Mouse (Mus musculus): ENCODE data around the gene Zar1l.
"Not testable (repeated sequence)": the region's sequence is repeated elsewhere in the genome, so short reads cannot be mapped to it uniquely, and the experiment has no call there.

The Zar1l gene

DNA sequence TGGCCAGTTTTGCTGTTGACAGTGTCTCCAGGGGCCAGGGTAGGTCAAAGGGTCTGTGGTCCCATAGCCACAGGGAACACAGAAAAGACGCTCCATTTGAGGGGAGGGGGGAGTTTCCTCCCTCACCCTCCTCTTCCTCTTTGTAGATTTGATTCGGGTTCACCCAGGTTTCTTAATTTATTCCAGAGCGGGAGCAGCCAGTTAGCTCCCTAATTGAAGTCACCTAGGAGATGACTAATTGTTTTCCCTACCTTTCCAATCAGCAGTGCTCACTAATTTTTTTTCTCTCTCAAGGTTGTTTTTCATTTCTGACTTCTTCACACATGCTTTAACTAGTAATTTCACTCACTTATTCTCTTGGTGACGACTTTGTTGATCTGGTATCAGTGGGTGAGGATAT, at the start of gene Zar1l:
Gene Zar1l, minus strand, starts transcription at position 101 of the 400 bp plus-strand sequence.
- DNase-seq (ENCODE audit: low spot score in 2 of 2) = no peak

DNA sequence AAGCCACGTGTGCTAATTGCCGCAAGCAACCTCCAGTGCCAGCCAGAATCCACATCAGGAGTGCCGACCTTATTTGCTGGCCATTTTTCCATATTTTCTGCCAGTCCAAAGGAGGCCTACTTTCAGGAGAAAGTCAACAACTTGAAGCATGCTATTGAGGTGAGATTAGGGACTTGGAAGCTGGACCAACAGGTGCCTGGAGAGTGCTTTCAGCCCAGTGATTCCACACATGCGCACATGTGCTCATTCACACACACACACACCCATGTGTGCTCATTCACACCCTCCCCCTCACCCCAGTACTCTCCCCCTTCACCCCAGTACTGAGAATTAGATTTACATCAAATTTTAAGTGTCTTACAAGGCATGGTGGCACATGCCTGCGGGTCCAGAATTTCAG, 49.0 kb upstream of the Zar1l start:
- no peak for DNase-seq (ENCODE audit: low spot score in 2 of 2)

DNA sequence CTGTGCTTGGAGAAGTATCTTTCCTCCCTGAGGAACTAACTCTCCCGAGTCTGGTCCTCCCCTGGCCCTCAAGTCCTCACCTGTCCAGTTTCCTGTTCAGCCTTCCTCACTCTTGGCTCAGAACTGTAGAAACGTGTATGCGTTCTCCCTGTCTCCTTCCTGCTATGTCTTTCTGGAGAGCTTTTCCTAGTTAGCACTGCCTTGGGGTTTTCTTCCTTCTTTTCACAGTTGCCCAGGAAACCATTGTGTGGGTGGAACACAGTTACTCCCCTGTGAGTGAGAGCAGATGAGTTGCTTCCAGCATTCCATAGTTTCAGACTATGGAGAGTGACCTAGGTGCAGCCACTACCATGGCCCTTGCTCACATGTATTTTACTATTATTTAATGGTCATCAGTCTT, 48.3 kb upstream of the Zar1l start:
- DNase-seq (ENCODE audit: low spot score in 2 of 2) = no peak

DNA sequence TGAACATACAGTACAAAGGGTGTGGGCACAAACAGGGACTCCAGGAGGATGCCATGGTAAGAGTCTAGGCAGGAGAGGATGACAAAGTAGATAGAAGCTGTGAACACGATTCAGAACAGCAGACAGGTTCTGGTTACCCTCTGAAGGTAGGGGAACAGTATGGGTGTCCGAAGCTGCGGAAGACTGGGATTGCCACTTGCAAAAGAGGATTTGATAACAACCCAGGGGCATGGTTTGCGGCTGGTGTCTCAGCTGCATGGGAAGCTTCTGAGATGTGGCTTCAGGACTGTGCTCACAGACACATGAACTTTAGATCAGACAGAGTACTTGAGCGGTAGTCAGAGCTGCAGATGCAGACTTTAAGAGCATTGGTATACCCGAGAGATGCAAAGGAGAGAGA, 46.5 kb upstream of the Zar1l start:
- no peak for DNase-seq (ENCODE audit: low spot score in 2 of 2)

DNA sequence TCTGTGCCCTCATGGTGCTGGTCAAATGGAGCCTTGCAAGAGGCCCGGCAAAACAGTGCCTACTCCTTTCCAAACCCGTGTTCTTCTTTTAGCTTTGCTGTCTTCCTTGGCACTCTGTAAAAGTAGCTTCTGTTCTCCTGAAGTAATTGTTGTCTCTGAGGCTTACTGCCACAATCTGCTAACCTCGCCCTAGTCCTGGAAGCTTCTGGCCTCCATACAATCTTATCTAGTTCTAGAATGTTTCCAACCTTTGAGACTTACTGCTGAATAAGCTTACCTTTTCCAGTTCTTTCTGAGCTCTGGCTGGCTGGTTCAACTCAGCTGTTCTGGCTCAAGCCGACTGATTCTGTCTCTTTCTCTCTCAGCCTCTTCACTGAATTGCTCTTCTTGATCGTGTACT, 43.8 kb upstream of the Zar1l start:
- no peak for DNase-seq (ENCODE audit: low spot score in 2 of 2)

DNA sequence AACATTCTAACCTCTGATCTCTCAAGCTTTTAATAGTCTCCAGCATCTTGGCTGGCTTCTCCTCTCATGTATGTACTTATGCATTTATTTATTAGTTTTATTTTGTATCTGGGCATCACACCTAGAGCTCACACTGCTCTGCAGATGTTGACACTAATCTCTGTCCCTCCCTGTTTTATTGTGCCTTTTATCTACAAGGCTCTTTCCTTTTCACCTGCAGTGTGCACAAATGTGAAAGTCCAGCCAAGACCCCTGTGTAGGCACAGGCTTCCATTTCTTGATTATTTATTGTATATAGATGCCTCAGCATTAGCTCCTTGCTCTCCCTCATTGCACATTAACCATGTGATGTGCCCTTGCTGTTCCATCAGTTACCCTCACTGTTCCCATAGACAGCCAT, 43.4 kb upstream of the Zar1l start:
- DNase-seq (ENCODE audit: low spot score in 2 of 2) = no peak

DNA sequence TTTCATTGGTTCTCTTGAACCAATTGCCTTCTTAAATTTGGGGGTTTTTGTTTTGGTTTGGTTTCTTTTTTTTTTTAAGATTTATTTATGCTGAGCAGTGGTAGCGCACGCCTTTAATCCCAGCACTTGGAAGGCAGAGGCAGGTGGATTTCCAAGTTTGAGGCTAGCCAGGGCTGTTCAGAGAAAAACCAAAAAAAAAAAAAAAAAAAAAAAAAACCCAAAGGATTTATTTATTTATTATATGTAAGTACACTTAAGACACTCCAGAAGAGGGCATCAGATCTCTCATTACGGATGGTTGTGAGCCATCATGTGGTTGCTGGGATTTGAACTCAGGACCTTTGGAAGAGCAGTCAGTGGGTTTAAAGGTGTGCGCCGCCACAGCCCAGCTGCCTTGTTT, 42.9 kb upstream of the Zar1l start:
- DNase-seq (ENCODE audit: low spot score in 2 of 2) = no peak

DNA sequence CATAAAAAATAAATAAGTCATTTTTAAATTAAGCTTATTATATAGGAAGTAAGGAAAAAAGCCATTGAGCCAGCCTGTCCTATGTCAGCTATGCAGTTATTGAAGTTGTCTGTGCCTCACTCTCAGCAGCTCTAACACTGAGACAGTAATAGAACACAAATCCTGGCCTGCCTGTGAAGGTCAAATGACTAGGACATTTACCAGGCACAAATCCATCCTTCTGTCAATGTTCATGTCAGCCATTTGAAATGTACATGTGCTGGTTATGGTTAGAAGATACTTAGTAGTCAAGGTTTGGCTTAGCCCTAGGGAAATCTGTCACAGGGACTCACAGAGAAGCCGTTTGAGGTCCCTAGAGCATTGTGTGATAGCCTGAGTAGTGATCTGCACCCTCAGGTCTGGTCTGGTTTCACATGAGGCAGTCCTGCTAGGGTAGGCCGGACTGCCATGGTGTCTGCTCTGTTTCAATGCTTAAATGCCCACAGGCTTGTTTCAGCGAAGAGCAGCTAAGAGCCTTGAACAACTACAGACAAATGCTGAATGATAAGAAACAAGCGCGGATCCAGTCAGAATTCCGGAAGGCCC, 41.6 kb upstream of the Zar1l start:
- no peak for DNase-seq (ENCODE audit: low spot score in 2 of 2)

DNA sequence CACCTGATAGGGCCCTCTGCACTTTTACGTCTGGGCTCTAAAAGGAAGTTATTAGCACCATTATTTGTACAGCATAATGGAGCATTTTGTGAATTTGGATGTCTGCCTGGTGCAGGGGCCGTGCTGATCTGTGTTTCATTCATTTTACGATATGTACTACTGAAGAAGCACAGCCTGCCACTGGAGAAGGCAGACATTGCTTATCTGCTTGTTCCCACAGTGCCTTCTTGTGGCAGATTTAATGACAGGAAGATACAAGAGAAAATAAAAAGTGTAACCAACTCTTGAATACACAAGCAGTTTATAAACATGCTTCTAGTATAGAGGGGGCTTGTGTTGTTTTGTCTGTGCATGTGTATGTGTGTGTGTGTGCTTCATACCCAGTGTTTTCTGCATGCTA, 33.7 kb upstream of the Zar1l start:
- no peak for DNase-seq (ENCODE audit: low spot score in 2 of 2)

DNA sequence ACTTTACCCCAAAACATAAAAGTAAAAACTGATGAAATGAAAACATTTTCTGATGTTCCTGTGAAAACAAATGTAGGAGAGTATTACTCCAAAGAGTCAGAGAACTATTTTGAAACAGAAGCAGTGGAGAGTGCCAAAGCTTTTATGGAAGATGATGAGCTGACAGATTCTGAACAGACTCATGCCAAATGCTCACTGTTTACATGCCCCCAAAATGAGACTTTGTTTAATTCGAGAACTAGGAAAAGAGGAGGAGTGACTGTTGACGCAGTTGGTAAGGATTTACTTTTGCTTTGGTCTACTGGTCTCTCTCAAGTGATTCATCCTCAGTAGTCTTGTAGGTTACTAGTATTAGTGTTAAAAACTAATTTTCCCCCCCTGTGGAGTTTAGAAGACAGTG, 25.2 kb upstream of the Zar1l start:
- no peak for DNase-seq (ENCODE audit: low spot score in 2 of 2)

DNA sequence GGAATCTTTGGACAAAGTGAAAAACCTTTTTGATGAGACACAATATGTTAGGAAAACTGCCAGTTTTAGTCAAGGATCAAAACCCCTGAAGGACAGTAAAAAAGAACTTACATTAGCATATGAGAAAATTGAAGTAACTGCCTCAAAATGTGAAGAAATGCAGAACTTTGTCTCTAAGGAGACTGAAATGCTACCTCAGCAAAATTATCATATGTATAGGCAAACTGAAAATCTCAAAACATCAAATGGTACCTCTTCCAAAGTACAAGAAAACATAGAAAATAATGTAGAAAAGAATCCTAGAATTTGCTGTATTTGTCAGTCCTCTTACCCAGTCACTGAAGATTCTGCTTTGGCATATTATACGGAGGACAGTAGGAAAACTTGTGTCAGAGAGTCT, 23.3 kb upstream of the Zar1l start:
- no peak for DNase-seq (ENCODE audit: low spot score in 2 of 2)

DNA sequence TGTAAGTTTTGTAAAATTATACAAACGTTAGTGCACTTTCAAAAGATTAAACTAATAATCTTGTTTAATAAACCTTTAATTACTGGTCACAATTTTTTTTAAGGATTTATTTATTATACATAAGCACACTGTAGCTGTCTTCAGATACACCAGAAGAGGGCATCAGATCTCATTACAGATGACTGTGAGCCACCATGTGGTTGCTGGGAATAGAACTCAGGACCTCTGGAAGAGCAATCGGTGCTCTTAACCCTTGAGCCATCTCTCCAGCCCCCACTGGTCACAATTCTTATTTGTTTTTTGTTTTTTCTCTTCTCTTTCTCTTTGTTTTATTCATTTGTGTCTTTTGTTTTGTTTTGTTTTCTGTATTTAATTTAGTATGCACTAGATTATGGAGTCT, 7.3 kb upstream of the Zar1l start:
- no peak for DNase-seq (ENCODE audit: low spot score in 2 of 2)

DNA sequence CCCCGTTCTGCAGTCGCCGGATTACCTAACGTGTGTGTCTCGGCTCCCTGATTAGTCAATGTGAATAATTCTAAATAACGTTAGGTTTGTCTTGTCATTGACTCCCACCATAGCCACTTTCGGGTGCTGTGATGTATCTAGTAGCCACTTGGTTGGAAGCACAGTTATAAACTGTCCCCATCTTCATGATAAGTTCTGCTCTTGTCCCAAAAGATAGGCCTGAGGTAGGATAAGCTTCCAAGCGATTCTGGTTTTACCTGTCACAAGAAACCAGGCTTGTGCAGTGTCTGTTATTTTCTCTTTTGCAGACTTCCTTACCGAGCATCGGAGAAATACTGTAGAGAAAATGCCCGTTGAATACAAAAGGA, 4.9 kb upstream of the Zar1l start:
- DNase-seq (ENCODE audit: low spot score in 2 of 2) = no peak

DNA sequence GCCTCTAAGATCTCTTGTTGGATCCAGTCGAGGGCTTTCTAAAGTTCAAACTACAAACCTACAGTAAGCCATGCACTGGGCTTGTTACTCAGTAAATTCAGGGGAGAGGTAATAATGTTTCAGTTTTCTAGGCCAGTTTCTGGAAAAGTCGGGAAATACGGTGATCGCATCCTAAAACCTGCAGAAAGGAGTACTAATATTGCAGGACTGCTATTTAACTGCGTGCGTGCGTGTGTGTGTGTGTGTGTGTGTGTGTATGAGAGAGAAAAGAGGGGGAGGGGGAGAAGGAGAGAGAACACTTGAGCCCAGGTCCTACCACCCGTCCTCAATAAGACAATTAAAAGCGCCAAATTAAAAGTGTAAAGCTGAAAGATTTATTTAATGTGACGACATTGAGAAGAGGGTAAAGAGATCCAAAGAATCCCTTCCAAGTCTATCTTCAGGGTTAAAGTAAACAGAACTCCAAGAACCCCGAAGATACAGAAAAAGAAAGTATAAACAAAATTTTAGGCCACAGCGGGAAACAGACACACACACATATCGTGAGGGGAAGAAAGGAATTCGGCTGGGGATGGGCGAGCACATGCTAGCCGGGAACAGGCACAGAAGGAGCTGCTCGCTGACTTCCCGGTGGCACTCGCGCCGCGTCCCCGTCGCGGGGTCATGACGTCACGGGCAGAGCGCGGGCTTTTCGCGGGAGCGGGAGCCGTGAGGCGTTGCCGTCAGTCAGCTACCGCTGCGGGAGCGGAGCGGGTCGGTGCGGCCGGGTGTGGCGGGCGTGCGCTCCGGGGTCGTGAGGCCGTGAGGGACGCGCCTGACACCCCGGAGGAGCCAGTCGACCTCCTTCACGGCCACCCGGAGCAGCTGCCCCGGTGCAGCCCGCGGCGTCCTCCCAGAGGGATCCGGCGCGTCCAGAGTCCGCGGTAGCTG, 4.2 kb upstream of the Zar1l start, which contains the start of gene Brca2:
Gene Brca2, plus strand, starts transcription at position 694 of the 930 bp plus-strand sequence.
- DNase-seq (ENCODE audit: low spot score in 2 of 2) = peak; percentile 84 to 87

DNA sequence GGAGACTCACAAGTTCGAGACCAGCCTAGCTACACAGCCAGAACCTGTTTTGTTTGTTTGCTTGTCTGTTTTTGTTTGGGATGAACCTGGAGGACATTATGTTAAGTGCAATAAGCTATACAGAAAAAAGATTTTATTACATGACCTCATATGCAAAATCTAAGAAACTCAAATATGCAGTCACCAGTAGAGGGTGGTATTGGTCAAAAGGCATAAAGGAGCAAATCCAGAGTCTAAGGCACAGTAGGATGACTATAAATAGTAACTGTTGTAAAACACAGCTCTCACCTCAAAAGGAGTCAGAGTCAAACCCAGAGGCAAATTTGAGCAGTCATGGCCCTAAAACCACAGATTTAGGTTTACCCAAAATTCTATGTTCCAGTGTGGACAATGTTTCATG, 1.6 kb upstream of the Zar1l start:
- peak in 1 of 2 experiments; percentile 23 for DNase-seq (ENCODE audit: low spot score in 2 of 2)

DNA sequence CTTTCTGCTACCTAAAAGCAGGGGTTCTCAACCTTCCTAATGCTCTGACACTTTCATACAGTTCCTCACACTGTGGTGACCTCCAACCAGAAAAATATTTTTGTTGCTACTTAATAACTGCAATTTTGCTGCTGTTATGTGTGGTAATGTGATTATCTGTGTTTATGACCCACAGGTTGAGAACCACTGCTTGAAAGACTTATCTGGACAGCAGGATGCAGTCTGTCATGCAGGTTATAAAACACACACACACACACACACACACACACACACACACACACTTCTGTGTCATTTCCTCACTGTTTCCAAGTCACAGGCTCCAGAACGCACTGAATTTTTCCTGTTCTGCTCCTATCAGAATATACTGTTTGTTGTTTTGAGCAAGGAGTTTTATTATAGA, 3.9 kb downstream of the Zar1l start:
- DNase-seq (ENCODE audit: low spot score in 2 of 2) = no peak

DNA sequence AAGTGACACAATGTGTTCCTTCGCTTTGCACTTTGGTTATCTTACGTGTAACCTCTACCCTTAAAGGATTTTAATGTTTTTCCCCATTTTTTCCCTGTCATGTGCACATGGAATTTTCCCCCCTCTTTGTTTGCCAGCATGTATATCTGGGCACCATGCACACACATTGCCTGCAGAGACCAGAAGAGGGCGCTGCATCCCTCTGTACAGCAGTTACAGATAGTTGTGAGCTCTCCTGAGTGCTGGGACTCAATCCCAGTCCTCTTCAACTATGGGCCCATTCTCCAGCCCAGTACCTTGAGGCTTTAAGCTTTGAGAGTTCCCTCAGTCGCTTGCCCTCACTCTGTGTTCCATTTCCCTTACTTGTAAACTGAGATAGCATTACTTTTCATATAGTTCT, 4.7 kb downstream of the Zar1l start:
- no peak for DNase-seq (ENCODE audit: low spot score in 2 of 2)

DNA sequence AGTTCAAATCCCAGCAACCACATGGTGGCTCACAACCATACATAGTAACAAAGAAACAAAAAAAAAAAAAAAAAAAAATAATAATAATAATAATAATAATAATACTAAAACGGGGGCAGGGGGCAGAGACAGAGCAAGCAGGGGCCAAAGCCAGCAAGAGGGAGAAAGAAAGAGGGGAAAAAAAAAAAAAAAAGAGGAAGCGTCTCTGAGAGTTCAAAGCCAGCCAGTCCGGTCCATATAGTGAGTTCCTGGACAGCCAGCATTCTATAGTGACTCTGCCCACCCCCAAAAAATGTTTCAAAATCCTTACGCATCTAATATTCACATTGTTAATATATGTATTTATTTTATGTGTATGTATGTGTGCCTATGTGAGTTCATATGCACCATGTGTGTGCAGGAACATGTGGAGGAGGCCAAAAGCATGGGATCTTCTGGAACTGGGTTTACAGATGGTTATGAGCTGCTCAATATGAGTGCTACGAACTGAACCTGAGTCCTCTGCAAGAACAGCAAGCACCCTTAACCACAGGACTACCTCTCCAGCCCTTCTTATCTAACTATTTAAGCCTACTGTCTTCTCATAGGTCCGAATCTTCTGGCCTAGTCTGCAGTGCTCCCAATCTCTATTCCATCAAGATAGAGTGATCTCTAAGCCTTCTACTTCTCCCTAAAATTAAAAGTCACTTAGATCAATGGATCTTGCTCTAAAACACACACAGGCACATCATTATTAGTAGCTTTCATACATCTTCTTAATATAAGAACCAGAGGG, 7.3 kb downstream of the Zar1l start:
- DNase-seq (ENCODE audit: low spot score in 2 of 2) = no peak

DNA sequence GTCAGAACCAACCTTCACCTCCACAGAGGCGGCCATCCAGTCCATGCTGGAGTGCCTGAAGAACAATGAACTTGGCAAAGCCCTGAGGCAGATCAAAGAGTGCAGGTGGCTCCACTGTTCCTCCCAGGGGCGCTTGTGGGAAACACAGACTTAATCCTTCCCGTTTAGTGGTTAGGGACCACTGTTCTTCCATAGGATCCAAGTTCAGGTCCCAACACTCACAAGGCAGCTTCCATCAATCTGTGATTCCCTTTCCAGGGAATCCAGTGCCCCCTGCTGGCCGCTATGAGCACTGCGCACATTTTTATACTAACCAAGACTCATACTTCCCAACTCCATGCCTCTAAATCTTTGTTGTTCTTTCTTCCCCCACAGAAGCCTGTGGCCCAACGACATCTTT, 22.2 kb downstream of the Zar1l start:
- peak in 1 of 2 experiments; percentile 10 for DNase-seq (ENCODE audit: low spot score in 2 of 2)

DNA sequence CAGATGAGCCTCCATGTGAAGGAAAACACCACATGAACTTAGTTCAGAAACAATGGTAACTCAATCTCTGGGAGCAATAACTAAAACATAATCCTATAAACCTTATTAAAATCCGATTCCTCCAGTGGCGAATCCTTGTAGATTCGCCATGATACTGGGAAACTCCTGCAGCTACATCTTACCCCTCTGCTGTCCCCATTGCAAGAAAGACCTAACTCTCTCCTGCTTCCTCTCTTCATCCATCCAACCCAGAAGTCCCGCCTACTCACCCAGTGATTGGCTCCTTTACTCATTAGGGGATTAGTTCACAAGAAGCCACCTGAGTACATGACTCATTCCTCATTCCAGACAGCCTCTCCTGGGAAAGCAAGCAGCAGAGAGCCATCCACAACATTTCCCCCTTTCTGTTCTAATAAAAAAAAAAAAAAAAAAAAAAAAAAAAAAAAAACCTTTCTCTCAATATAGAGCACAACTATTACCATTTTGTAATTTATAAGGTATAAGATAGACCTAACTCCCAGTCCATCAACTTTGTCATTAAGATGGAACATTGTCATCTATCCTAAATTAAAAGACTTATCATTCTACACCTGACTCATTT, 26.3 kb downstream of the Zar1l start:
- DNase-seq (ENCODE audit: low spot score in 2 of 2) = not testable (repeated sequence)

DNA sequence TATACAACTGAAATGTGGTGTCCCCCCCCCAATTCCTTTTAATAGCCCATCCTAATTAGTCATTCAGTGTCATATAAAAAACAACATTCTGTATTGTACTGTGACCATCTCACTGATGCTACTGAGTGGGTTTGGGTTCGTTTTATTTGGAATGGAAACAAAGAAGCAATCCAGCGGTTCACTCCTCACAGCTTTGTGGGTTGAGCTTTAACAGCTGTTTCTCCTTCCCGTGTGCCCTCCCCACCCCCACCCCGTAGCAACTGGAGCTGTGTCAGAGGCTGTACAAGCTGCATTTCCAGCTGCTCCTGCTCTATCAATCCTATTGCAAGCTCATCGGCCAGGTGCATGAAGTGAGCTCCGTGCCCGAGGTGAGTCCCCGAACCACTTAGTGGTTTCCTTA, 27.1 kb downstream of the Zar1l start:
- no peak for DNase-seq (ENCODE audit: low spot score in 2 of 2)

DNA sequence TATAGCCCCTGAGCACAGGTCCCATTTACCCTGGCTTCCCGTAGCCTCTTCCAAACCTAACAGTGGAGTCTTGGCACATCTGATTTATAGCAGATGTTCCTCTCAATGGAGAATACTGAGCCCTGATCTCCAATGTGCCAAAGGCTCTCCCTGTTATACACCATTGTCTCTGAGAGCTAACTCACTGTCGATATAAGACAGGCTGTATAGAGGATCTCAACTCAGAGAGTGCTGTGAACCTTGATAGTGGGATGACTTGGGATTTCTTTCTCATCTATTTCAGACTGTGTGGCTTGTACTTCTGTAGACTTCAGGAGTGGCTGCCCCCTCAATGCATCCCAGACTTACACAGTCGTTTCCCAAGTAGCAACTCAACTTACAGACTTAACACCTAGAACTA, 27.7 kb downstream of the Zar1l start:
- no peak for DNase-seq (ENCODE audit: low spot score in 2 of 2)
